Mouse (Mus musculus): Measurements from ENCODE around the gene Map3k11.
A peak's percentile ranks its signal among the peaks of the same experiment; 100 is the strongest.
"Not testable (repeated sequence)": the region's sequence is repeated elsewhere in the genome, so short reads cannot be mapped to it uniquely, and the experiment has no call there.

Gene Map3k11

DNA sequence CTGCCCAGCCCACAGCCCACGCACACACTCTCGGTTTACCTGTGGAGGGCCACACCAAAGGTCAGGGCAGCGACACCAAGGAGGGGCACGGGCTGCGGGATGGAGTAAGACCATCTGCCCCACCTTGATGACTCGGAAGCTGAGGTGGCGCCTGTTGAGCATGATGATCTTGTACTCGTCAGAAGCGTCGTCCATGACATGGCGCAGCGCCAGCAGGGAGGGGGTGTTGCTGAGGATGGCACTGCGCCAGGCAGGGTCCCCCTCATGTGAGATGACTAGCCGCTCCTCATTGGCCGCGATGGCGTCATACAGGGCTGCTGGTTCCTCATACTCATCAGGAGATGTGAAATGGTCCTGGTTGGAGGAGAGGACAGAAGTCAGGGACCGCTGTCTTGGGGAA lies 22.2 kb upstream of the Map3k11 start:
- DNase-seq (ENCODE audit: low spot score in 2 of 2), result no peak

DNA sequence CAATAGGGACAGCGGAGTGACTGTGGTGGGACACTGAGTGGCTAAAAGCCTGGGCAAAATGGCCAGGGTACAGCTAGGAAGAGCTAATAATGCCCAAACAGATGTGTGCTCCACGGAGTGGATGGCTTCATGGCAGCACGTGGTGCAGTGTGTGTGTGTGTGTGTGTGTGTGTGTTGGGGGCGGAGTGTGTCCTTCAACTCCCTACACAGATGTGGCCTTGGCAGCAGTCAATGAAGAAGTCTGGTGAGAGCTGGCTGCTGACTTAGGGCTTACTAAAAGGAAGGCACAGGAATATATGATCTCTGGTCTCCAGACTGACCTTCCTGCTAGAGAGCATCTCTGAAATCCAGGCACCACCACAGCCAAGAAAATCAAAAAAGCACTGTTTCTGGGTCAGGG lies 20.2 kb upstream of the Map3k11 start:
- DNase-seq (ENCODE audit: low spot score in 2 of 2), result no peak

DNA sequence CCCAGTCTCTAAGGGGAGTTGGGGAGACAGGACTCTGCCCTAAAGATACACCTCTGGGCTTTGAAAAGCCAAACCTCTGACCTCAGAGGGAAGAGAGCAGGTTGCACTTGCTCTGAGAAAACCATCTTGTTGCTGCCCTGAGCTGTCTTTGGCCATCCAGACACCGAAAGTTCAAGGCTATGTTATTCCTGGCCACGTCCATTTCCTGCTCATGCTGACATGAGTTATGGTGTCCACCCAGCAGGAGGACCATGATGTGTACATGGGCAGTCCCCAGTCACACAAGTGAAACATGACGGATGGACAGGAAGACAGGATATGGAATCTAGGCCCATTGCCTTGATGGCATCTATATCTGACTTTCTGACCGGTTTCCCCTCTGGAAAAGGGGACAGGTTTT lies 8.1 kb upstream of the Map3k11 start:
- DNase-seq (ENCODE audit: low spot score in 2 of 2), result no peak

DNA sequence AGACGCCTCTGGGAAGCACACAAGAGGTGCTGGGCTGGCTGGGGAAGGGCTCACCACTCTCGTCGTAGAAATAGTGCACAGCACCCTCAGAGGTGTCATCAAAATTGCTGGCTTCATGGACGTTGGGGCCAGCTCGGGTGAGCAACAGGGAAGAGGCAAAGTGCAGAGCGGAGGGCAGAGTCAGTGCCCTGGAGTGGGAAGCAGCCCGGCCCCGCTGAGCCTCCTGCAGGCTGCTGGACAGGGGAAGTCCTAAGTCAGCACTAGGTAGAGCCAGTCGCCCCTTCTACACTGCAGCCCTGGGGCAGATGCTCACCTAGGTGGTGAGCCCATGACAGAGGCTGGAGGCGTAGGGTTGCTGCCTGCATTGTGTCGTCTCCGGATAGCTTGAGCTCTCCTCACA lies 4.3 kb upstream of the Map3k11 start:
- DNase-seq (ENCODE audit: low spot score in 2 of 2), result no peak

DNA sequence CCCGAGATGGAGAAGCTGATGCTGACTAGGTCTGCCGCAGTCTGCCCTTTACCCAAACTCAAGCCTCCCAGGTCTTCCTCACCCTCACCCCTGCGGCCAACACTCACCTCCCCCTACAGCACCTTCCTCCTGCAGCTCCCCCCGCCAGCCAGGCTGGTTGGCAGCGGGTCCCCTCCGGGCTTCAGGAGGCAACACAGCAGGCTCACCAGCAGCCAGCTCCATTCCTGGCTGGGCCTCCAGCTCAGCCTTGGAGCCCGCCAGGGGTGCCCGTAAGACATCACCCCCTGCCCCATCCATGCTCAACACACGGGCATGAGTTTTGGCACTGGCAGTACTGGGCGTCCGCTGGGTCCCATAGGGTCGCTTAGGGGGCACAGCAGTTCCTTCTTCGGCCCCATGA lies 3.6 kb upstream of the Map3k11 start:
- no peak for DNase-seq (ENCODE audit: low spot score in 2 of 2)

DNA sequence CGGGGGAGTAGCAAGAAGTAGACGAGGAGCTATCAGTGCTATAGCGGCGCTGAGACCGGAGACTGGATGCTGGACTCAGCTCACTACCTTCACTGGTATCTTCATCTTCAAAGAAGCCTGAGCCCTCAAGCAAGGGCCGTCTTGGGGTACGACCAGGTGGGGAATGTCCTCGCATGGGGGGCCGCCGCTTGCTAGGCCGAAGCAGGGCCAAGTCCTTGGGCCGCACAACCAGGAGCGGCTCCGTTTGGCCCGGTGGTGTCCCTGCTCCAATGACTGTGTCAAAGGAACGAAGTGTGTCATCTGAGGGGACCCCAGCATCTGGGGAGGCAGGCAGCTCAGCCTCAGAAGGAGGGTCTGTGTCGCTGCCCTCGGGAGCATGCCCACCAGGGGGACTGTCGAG lies 3.1 kb upstream of the Map3k11 start:
- no peak for DNase-seq (ENCODE audit: low spot score in 2 of 2)

DNA sequence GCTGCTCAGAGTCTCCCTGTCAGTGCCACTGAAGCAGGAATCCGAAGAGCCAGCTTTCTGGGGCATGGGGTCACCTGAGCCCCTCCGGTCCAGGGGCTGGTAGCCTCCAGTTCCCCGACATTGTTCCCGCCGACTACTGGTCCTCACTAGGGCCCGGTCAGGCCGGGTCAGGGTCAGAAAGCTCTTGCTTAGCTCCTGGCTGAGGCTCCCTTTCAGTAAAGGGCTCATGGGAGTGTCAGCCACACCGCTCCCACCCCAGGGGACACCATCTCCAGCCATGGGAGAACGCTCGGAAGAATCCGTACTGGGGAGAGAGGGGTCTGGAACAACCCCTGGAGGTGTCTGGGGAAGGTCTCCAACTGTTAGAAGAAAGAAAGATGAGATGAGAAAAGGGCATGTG lies 2.7 kb upstream of the Map3k11 start:
- no peak for DNase-seq (ENCODE audit: low spot score in 2 of 2)

DNA sequence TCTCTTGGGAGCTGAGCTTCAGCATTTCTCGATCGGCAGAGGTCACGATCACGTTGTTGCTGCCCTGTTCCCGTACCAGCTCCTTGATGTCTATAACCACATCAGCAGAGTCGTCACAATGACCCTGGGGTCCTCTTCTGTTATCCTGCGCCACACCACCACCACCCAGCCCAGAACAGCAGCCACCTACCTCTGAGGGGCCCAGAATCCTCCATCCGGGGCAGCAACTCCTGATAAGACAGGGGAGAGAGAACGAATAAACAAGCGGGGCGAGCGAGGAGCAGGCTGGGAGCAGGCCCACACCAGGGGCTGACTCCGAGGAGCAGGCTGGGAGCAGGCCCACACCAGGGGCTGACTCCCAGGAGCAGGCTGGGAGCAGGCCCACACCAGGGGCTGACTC lies 2.1 kb upstream of the Map3k11 start:
- DNase-seq (ENCODE audit: low spot score in 2 of 2), result no peak

DNA sequence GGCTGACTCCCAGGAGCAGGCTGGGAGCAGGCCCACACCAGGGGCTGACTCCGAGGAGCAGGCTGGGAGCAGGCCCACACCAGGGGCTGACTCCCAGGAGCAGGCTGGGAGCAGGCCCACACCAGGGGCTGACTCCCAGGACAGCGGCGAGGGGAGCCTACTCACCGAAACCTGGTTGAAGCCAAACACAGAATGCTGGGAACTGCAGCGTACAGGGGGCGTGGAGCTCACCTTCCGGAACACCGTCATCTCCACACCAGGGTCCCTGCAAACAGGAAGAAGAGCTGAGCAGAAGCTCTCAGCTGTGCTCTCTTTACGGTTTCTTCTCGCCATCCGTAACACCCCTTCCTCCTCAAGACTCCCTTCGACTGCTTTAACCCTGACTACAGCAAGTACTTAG lies 1.6 kb upstream of the Map3k11 start:
- DNase-seq (ENCODE audit: low spot score in 2 of 2), result not testable (repeated sequence)

DNA sequence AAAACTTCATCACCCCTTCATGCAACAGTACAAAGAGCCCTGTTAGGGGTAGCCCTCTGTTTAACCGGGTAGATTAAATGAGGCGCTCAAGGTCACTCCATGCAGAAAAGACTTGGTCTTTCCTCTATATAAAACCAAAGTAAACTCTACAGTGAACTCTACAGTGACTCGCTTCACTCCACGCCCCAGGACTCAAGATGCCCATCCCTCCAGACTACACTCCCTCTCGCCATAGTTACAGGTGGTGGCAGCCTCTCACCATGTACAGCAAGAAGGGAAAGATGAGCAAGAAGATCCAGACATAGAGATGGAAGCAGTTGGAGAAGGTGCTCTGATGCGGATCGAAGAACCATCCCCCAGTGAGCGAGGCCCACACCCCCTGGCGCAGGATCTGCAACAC lies 804 bp upstream of the Map3k11 start:
- no peak for DNase-seq (ENCODE audit: low spot score in 2 of 2)

DNA sequence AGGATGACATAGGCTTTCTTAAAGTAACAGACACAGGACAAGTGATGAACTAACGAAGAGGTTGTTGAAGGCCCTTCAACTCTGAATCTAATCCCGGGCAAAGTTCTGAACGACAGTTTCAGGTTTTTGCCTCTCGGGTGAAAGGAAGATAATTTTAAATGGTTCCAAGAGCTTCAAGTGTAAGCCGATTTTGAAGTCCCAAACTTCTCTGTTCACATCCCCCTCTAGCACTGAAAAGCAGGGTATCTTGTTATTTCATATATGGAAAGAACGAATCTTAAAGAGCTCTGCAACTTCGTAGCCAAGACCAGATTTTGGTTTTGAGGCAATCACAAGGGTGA lies 516 bp downstream of the Map3k11 start:
- DNase-seq (ENCODE audit: low spot score in 2 of 2), result no peak

DNA sequence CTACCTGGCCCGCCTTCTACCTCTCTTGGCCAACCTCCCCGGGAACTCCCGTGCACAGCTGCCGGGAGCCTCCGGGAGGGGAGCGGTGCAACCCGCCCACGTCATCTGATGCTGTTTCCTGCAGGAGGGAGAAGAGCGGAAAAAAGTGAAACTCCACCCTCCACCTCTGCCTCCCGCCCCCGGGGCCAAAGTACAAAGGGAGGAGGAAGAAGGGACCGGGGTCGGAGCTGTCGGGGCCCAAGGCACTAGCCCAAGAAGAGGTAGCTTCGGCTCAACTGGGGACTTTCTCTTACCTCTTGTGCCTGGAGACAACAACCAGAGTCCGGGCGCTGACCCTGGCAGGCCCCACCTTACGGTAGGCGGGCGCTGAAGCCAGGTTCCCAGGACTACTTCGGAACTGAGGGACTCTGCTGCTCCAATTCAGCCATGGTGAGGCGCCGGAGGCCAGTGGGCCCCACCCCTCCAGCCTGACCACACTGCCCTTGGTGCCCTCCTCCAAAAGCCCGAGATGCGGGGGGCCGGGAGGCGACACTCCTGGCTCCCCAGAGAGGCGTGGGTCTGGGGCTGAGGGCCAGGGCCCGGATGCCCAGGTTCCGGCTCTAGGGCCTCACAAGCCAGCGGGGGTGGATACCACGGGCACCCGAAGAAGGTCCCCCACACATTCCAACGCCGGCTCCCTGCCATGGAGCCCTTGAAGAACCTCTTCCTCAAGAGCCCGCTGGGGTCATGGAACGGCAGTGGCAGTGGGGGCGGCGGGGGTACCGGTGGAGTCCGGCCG lies 1.2 kb downstream of the Map3k11 start:
- DNase-seq (ENCODE audit: low spot score in 2 of 2), result peak; percentile 70 to 74

DNA sequence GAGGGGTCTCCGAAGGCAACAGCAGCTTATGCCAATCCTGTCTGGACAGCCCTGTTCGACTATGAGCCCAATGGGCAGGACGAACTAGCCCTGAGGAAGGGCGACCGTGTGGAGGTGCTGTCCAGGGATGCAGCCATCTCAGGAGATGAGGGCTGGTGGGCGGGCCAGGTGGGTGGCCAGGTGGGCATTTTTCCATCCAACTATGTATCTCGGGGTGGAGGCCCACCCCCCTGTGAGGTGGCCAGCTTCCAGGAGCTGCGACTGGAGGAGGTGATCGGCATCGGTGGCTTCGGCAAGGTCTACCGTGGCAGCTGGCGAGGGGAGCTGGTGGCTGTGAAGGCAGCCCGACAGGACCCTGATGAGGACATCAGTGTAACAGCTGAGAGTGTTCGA lies 1.8 kb downstream of the Map3k11 start:
- peak in 1 of 2 experiments; percentile 19 for DNase-seq (ENCODE audit: low spot score in 2 of 2)

DNA sequence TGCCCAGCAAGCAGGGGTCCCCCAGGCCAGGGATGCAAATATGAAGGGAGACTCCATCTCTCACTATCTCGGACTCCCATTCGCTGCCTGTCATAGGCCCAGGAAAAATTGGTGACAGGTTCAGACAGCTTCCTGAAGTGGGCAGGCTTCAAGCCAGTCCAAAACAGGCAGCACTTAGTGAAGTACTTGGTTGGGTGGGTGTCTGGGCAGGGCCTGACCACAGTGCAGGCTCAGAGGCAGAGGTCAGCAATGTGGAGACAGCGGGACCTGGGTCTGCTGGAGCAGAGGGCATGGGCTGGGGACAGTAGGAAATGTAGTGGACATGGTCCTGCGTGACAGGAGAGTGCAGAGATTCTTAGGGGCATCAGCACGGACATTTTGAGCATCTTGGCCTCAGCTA lies 3.1 kb downstream of the Map3k11 start:
- DNase-seq (ENCODE audit: low spot score in 2 of 2), result no peak

DNA sequence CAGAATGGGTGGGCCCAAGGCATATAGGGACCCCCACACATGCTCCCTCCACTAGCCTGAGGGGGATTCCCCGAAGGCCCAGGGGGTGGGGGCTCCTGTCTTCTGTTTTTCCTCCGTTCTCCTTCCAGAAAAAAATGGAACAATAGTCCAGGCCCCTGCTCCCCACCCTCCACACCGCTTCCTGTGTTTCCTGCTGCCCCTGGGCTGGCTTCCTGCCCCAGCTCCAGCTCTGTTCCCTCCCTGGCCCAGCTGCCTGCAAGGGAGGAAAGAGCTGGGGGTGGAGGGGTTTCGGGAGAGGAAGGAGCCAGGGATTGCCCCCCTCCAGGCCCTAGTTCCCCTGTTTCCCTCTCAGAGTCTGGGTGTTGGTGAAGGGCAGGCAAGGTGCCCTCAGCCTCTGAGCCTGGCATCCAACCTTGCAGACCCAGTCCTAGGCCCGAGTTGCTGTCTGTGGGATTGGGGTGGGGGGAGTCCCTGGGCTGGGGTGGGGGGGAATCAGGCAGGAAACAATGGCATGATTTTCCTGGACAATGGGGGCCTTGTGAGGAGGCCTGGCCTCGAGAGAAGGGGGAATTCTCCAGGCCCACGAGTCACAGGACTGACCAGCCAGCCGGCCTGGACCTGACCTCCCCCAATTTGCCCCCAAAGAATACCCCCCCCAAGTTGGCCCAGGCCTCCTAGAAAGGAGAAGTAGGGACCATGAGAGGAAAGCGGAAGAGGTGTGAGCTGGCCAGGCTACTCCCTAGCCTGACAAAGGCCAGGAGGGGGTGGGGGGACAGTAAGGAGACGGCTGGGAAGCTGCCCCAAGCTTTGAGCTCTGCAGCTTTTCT lies 3.8 kb downstream of the Map3k11 start:
- DNase-seq (ENCODE audit: low spot score in 2 of 2), result no peak

DNA sequence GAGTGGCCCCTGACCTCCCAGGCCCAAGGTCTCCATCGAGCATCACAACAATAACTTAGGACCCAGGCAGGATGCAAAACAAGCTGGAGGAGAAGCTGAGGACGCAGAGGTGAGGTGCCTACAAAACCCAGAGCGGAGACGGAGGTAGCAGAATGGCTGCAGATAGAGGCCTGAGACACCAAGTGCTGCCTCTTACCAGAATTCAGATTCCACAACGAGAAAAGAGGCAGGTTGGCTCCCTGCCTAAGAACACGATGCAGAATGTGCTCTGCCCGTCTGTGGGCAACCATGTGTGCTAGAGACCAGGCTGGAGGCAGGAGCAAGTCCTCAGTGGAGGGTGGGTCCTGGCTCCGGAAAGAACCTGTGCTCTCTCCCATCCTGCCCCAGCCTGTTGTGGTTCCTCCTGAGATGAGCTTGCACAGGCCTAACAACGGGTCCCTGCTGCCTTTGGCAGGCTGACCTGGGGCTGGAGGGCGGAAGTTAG lies 4.4 kb downstream of the Map3k11 start:
- DNase-seq (ENCODE audit: low spot score in 2 of 2), result peak in 1 of 2 experiments; percentile 23

DNA sequence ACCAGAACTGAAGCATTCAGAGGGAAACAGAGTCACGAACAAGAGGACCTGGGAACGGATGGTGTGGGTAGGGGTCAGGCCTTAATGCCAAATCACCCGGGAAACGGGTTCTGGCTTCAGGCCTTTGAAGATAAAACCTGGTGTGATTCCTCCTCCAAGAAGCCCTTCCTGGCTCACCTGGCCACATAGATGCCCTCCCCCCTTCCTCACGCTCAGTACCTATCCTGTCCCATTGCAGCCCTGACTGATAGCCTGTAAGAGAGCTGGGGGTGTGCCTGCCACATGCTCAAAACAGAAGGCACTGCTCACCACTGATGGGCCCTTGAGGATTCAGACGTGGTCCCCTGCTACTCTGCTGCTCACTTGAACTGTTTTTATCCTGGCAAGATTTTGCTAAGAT lies 5.3 kb downstream of the Map3k11 start:
- DNase-seq (ENCODE audit: low spot score in 2 of 2), result no peak

DNA sequence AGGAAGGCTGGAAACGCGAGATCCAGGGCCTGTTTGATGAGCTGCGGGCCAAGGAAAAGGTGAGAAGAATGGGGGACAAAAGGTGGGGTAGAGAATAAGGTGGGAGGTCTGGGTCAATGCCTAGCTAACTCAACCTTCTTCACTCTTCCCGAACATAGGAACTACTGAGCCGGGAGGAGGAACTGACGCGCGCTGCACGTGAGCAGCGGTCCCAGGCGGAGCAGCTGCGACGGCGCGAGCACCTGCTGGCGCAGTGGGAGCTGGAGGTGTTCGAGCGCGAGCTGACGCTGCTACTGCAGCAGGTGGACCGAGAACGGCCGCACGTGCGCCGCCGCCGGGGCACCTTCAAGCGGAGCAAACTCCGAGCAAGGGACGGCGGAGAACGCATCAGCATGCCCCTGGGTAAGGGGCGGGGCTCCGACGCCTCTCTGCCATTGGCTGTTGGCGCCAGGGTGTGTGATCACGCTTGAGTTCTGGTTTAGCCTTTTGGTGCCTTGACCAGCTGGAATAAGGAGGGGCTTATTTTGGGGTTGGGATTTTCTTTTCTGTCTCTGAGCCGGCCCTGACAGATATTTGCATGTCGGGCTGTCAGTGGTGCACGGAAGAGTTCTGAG lies 7.4 kb downstream of the Map3k11 start:
- DNase-seq (ENCODE audit: low spot score in 2 of 2), result no peak

DNA sequence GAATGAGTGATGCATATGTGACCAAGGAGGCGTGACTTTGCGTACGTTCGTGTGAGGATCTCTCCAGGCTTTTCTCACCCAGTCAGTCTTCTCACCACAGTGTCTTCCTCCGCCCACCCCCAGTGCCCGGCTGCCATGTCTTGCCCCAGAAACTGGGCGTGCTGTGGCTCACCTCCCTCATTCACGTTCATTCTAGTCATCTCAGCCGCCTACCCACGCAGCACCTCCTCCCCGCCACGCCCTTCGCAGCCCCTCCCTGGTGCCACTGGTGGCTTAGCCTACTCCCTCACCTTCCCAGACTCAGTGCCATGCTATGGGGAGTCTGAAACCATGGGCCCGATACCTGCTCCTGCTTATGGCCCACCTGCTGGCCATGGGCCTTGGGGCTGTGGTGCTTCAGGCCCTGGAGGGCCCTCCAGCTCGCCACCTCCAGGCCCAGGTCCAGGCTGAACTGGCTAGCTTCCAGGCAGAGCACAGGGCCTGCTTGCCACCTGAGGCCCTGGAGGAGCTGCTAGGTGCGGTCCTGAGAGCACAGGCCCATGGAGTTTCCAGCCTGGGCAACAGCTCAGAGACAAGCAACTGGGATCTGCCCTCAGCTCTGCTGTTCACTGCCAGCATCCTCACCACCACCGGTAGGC lies 15.7 kb downstream of the Map3k11 start, which contains the start of gene Kcnk7:
Kcnk7 (plus strand) TSS at position 205 of the 638 bp plus-strand sequence.
- DNase-seq (ENCODE audit: low spot score in 2 of 2), result no peak

DNA sequence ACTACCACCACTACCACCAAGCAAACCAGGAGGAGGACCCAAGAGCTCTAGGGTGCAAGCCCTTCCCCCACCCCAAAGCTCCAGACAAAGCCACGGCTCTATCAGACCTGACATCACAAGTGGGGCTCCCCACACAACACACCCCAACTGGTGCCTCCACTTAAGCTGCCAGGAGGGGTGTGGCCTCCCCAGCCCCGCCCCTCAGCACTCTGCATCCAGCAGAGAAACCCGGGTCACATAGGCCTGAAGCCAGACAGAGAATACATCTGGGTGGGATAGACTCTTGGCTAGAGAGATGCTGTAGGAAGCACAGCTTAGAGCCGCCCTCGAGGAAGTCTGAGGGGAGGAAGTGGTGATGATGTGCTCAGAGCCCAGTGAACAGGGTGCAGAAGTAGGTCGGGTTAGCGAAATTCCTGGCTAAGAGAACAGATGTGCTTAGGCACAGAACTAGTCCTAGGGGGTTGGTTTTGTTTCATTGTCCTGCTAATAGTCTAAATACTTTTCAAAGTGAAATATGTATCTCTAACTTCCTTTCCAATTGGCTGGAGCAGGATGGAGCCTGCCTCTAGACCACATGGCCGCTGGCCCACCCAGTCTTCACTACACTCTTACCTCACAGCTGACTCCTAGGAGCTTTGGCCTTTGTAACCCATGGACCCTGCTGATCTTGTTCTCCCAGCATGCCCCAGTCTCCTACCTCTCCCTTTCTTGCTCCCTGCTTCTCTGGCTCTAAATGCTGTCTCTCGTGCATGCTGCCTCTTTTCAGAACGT lies 16.4 kb downstream of the Map3k11 start:
- DNase-seq (ENCODE audit: low spot score in 2 of 2), result no peak

DNA sequence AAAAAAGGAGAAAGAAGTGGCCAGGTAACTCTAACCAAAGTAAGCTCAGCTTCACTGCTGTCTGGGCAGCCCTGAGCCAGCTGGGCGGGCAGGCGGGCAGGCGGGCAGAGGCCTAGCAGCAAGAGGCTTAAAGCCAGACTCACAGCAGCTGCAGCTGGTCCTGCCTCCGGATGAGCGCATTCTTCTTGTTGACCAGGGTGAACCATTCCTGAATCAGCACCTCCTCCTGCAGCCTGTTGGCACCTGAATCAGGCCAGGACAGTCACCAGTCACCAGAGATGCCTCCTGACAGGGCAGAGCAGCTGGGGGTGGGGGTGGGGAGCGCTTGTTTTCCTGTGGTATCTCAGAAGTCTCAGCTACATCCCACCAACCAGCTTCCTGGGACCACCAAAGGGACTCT lies 21.5 kb downstream of the Map3k11 start:
- DNase-seq (ENCODE audit: low spot score in 2 of 2), result no peak
